In genomic region chr4:127169346-127170221, GRCm38 (mm10) we compare ENCODE assay signal across 8 mouse cellular contexts. TPM values are rescaled to one million over a fixed set of nuclear protein-coding genes. Genes with fewer than 3 reads are reported as not detected.
DNase-seq lines count a peak whose midpoint lies in the region; ATAC-seq and TF ChIP-seq lines count a peak whose summit lies in the region.

No protein-coding gene starts in this region.

- H3K4me1 ChIP-seq in lung, adult 2 months (ENCODE audit: control insufficient read depth, insufficient read depth, low read length) = no peaks in the 10 kb centered on the region
- peaks cover 18% of the 10 kb centered on the region for H3K4me1 ChIP-seq in heart, embryonic 15.5 days (replicated peaks)
- peaks cover 18% of the 10 kb centered on the region for H3K4me1 ChIP-seq in limb, embryonic 12.5 days (replicated peaks)
- peaks cover 39% of the 10 kb centered on the region for H3K4me1 ChIP-seq in neural tube, embryonic 12.5 days

- TF ChIP-seq CTCF in lung, adult 2 months (IDR thresholded peaks at IDR 0.05; ENCODE audit: insufficient read depth, low read length) = no peak

- peak overlapping the region; percentile 100 for H3K4me2 ChIP-seq in heart, embryonic 15.5 days
- H3K4me2 ChIP-seq in limb, embryonic 12.5 days = peak overlapping the region; percentile 100
- H3K4me2 ChIP-seq in neural tube, embryonic 12.5 days (replicated peaks) = peak overlapping the region; percentile 98

- ATAC-seq in common myeloid progenitor, adult 5-6 weeks (replicated peaks; ENCODE audit: low read depth, poor library complexity, severe bottlenecking) = peak; percentile 20; the same call in 1 of the 2 replicates
- peak; percentile 24 for ATAC-seq in heart, embryonic 15.5 days (replicated peaks; ENCODE audit: insufficient number of reproducible peaks, insufficient read depth, low FRiP score, low read depth)
- ATAC-seq in limb, embryonic 12.5 days (ENCODE audit: insufficient number of reproducible peaks, insufficient read depth, low FRiP score, low TSS enrichment, low read depth) = peak; percentile 78
- peak; percentile 59 for ATAC-seq in neural tube, embryonic 12.5 days (ENCODE audit: low FRiP score, low read depth)

- TF ChIP-seq POLR2A in lung, adult 2 months (IDR thresholded peaks at IDR 0.05; ENCODE audit: borderline replicate concordance, extremely low read depth, low read depth, low read length) = no peak

- H3K36me3 ChIP-seq in heart, embryonic 15.5 days = no peaks in the 10 kb centered on the region
- H3K36me3 ChIP-seq in limb, embryonic 12.5 days = no peaks in the 10 kb centered on the region
- no peaks in the 10 kb centered on the region for H3K36me3 ChIP-seq in neural tube, embryonic 12.5 days

- 4% methylated on average over 45 of the region's 51 CpGs for WGBS in lung, adult 2 months
- WGBS in heart, embryonic 15.5 days = 2% methylated on average over 49 of the region's 51 CpGs
- WGBS in limb, embryonic 12.5 days = 2% methylated on average over 50 of the region's 51 CpGs
- 2% methylated on average over 50 of the region's 51 CpGs for WGBS in neural tube, embryonic 12.5 days

- no peak overlapping the region for H3K27ac ChIP-seq in heart, embryonic 15.5 days
- H3K27ac ChIP-seq in limb, embryonic 12.5 days = no peak overlapping the region
- 0 out of 2 replicates have a peak overlapping the region, but pooled peaks have one; percentile 57 for H3K27ac ChIP-seq in neural tube, embryonic 12.5 days

- no peak for DNase-seq in lung, adult 2 months
- no peak for DNase-seq in lung, postnatal 36 days
- DNase-seq in T-cell, adult 2 months (ENCODE audit: low spot score) = peak; percentile 6
- DNase-seq in spleen, postnatal 4 days (ENCODE audit: low spot score in 2 of 2) = no peak

- H3K27me3 ChIP-seq in heart, embryonic 15.5 days = peaks cover 73% of the 10 kb centered on the region
- peaks cover 91% of the 10 kb centered on the region for H3K27me3 ChIP-seq in limb, embryonic 12.5 days
- H3K27me3 ChIP-seq in neural tube, embryonic 12.5 days (replicated peaks) = peaks cover 40% of the 10 kb centered on the region

- no peaks in the 10 kb centered on the region for H3K9me3 ChIP-seq in heart, embryonic 15.5 days (replicated peaks)
- H3K9me3 ChIP-seq in limb, embryonic 12.5 days = no peaks in the 10 kb centered on the region
- no peaks in the 10 kb centered on the region for H3K9me3 ChIP-seq in neural tube, embryonic 12.5 days

- peak overlapping the region; percentile 58 for H3K9ac ChIP-seq in heart, embryonic 15.5 days
- H3K9ac ChIP-seq in limb, embryonic 12.5 days (replicated peaks) = peak overlapping the region; percentile 62
- H3K9ac ChIP-seq in neural tube, embryonic 12.5 days = peak overlapping the region; percentile 86

- peak overlapping the region; percentile 21 for H3K4me3 ChIP-seq in lung, adult 2 months (replicated peaks; ENCODE audit: extremely low read depth, low read depth, low read length)
- H3K4me3 ChIP-seq in heart, embryonic 15.5 days = peak overlapping the region; percentile 76
- H3K4me3 ChIP-seq in limb, embryonic 12.5 days (replicated peaks) = peak overlapping the region; percentile 75
- H3K4me3 ChIP-seq in neural tube, embryonic 12.5 days = peak overlapping the region; percentile 87

RNA-seq across cellular contexts. Expression of gene Dlgap3, which starts 0.6 kb away (rescaled TPM):
- polyA plus RNA-seq in lung, adult 2 months (2012; rRNA removed) = 0.25 and 0.54 TPM in 2 replicates
- total RNA-seq in common myeloid progenitor, adult 5-6 weeks (2017) = not detected in 2 replicates
- 0.40 and 0.84 TPM in 2 replicates for polyA plus RNA-seq in heart, embryonic 15.5 days (2015; fragmentation: Nextera tagmentation; extraction: Ambion mirVana)
- polyA plus RNA-seq in limb, embryonic 12.5 days (2016; fragmentation: Nextera tagmentation; extraction: Ambion mirVana) = 0.31 and 0.42 TPM in 2 replicates
- polyA plus RNA-seq in neural tube, embryonic 12.5 days (2016; fragmentation: Nextera tagmentation; extraction: Ambion mirVana) = 10.8 and 11.7 TPM in 2 replicates

RNA-seq across cellular contexts. Expression of gene Tmem35b, which starts 46.1 kb away (rescaled TPM):
- 12.4 and 16.9 TPM in 2 replicates for polyA plus RNA-seq in lung, adult 2 months (2012; rRNA removed)
- 4.4 and 10.3 TPM in 2 replicates for total RNA-seq in common myeloid progenitor, adult 5-6 weeks (2017)
- polyA plus RNA-seq in heart, embryonic 15.5 days (2015; fragmentation: Nextera tagmentation; extraction: Ambion mirVana) = 11.8 and 15.7 TPM in 2 replicates
- polyA plus RNA-seq in limb, embryonic 12.5 days (2016; fragmentation: Nextera tagmentation; extraction: Ambion mirVana) = 13.6 and 15.2 TPM in 2 replicates
- 13.9 and 15.4 TPM in 2 replicates for polyA plus RNA-seq in neural tube, embryonic 12.5 days (2016; fragmentation: Nextera tagmentation; extraction: Ambion mirVana)

Comparison
In these comparisons a context has a peak if more than half of its experiments do, and no peak if none do; other contexts are left out.
1. H3K4me3 ChIP-seq: peak in every context shown above with its lines; median percentile 87 in neural tube, embryonic 12.5 days; 76 in heart, embryonic 15.5 days; 75 in limb, embryonic 12.5 days; 21 in lung, adult 2 months.
2. ATAC-seq: peak in every context shown above with its lines; median percentile 78 in limb, embryonic 12.5 days; 59 in neural tube, embryonic 12.5 days; 24 in heart, embryonic 15.5 days; 20 in common myeloid progenitor, adult 5-6 weeks.